Mouse (Mus musculus) lung, adult 18-20 months (tissue): ENCODE results near the gene Ttll8.
A peak's percentile ranks its signal among the peaks of the same experiment; 100 is the strongest.

Experiments used
- DNase-seq, 2 experiments: peaks; one replicate each; pipeline ENCODE4 v3.0.0; 2022; ENCODE audit warnings: mixed read lengths in 2 of 2

The Ttll8 gene

DNA sequence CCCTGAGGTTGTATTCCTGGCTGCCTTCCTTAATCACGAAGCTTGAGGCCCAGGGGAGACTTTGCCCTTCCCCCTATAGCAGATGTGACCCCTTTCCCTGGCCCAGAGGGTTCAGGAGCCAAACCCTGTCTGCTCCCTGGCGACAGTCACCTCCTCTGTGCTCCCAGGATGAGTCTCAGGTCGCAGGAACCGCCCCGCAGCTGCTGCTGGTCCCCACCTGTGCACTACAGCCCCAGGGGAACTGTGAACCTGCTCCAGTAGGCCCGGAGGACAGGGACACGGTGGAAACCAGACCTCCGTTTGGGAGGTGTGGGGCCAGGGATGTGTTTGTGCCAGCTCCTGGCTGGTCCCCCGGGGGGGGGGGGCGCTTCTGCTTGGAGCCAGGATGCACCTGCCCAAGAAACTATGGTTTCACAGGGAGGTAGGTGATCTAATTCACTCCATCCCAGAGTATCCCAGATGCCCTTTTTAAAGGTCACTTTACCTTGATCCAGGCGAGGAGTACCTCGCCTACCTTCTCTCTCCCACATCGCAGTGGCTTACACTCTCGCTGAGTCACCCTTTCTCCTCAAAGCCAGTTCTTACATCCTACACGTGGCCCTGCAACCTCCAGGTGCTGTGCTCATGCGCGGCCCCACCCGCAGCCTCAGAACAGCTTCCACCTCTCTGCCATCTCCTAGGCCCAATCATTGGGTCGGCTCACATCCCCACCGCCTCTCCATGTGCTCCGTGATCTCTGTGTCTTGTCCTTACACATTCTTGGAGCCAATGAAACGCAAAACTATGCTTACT is 72.8 kb downstream of the Ttll8 start:
- DNase-seq: no peak

DNA sequence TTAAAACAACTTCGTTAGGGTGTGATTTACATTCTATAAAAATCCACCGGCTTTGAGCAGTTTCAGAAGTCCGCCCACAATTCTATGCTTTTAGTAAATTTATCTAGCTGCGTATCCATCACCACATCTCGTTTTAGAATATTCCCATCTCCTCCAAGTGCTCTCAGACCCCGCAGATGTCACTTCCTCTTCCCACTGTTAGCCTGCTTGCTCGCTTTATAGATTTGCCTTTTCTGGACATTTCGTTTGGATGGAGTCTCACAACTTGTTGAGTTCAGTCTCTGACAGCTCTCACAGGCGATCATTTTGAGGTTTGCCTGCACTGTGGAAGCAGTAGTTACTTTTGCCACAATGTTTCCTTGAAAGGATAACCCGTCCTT is 77.2 kb downstream of the Ttll8 start:
- DNase-seq: no peak

- DNase-seq: peak; percentile 76 to 84
Measured at GRCm38 (mm10) chr15:88876155-88877020, 77.8 kb downstream of the Ttll8 start.

DNA sequence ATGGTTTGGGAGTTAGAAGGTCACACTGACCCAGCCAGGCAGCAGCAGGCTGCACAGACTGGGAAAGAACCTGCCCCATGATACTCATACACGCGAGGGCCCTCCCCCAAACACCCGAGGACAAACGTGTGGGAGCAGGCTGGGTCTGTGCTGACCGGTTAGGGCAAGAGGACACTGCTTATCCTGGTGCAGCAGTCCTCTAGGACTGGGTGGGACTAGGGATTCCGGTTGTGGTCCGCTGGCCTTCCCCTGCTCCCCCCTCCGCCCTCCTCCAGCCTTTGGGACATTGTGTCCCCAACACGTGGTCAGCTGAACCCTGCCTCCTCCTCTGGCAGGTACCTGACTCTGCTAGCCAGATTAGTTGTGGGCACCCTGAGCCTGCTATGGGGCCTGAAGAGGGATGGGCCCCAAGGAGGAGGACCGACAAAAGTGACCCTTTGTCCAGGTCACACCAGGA is 78.6 kb downstream of the Ttll8 start:
- peak in 1 of 2 experiments; percentile 71 for DNase-seq

DNA sequence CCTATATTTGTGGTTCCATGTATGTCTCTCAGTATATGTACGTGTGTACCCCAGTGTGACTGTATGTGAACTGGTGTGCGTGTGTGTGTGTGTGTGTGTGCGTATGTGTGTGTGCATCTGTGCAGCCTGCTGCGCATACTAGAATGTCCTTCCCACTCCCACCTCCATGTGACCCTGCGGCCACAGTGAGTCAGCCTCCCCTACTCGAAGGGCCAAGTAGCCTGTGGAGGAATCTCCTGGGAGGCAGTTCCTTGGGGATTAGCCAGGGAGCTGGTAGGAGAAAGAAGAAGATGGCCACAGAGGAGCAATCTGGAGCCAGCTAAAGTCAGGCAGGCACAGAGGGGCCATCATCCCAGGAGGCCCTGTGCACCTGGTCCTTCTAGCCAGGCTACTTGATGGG is 79.7 kb downstream of the Ttll8 start:
- DNase-seq: no peak

- no peak for DNase-seq
Measured at GRCm38 (mm10) chr15:88874061-88874460, 80.2 kb downstream of the Ttll8 start.

- DNase-seq: no peak
Measured at GRCm38 (mm10) chr15:88870418-88871185, 83.6 kb downstream of the Ttll8 start.

- peak; percentile 73 to 81 for DNase-seq
Measured at GRCm38 (mm10) chr15:88868024-88868742, 86.0 kb downstream of the Ttll8 start.

DNA sequence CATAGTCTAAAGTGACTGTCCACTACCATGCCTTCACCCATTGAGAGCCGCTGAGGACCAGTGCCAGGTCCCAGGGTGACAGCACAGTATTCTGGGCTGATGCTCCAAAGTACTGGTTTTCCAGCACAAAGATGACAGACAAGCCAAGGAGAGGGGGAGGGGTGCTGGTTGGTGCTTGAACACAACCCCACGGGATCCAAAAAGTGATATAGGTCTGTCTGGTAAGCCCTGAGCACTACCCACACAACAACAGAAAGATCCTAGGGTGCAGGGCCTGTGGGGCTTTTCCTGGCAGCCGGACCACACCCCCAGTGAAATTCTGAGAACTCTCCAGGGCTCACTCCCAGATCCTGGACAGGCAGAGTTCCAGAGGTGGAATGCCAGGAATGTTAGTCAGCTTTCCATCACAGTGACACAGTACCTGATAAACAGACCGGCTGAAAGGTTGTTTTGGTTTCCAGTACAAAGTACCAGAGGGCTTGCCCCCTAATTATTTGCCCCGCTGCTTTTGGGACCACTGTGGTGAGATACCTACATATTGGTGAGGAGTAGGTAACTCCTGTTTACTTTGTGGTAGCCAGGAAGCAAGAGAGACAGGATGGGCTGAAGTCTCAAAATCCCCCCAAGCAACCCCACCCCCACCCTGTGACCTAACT is 86.7 kb downstream of the Ttll8 start:
- peak; percentile 84 to 88 for DNase-seq

GRCm38 (mm10) chr15:88866934-88867356 is 87.3 kb downstream of the Ttll8 start:
- DNase-seq: no peak

DNA sequence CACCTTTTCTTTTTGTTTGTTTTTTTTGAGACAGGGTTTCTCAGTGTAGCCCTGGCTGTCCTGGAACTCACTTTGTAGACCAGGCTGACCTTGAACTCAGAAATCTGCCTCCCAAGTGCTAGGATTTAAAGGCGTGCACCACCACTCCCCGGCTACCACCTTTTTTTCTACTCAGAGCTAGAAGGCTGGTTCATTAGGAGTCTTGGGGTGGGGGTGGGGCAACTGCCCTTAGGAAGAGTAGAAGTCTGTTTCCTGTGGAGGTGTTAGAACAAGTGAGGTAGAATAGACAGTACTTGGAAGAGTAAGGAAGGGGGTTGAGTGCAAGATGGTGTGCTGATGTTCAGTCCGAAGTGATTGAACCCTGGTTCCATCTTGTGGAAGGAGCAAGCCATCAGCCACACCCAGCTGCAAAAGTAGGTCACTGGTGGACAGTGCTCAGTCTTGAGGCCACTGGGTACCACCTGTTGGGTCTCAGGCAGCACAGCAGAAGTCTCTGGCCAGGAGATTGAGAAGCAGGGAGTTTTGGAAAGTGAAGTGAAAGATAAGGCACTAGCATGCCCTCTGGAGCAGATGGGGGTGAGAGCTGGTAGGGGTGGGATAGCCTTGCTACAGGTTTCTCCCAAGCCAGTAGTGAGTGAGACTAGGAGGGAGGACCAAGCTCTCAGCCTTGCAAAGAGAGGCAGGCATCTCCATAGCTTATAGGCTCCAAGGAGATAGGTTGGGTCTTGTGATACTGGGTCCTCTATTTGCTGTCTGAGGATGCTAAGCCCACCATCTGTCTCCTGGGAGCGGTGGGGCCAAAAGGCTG is 88.1 kb downstream of the Ttll8 start:
- DNase-seq: no peak

DNA sequence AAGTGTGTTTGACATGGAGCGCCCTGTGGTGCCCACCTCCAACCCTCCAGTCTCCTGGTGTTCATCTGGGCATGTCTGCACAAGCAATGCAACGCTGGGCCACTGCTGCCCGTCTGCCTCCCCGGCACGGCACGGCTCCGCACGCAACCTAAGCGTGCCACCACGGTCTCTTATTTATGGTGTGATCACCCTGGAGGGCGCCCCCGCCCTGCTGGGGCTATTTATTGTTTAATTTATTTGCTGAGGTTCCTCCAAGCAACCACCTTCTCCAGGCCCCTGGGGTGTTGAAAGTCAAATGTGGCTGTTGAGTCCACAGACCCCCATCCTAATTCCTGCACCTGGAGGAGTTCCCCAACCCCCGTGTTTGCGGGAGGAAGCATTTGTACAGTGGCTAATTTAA is 89.2 kb downstream of the Ttll8 start:
- no peak for DNase-seq

GRCm38 (mm10) chr15:88864270-88865030 is 89.8 kb downstream of the Ttll8 start:
- DNase-seq: peak in 1 of 2 experiments; percentile 29

- peak; percentile 96 to 97 for DNase-seq
Measured at GRCm38 (mm10) chr15:88863695-88864231, 90.5 kb downstream of the Ttll8 start.

- peak; percentile 76 to 79 for DNase-seq
Measured at GRCm38 (mm10) chr15:88862881-88863694, 91.1 kb downstream of the Ttll8 start.

GRCm38 (mm10) chr15:88861772-88862622 is 92.2 kb downstream of the Ttll8 start, which contains the start of gene Pim3:
Gene Pim3 (plus strand): TSS chr15:88862186.
- DNase-seq: peak; percentile 98

- no peak for DNase-seq
Measured at GRCm38 (mm10) chr15:88860781-88861180, 93.4 kb downstream of the Ttll8 start.
